Mouse (Mus musculus): ENCODE measurements around the gene Il10. TPM values are rescaled to one million over a fixed set of nuclear protein-coding genes. Genes with fewer than 3 reads are reported as not detected.

Il10 gene
- 0.04 TPM for polyA plus RNA-seq (2021)

GRCm38 (mm10) chr1:131019492-131020098 is at the start of gene Il10:
Il10 (plus strand) TSS chr1:131019845.
- DNase-seq (ENCODE audit: low read depth, low spot score) (no peak), ATAC-seq (no peak)
- no peak for TF ChIP-seq CTCF (IDR thresholded peaks at IDR 0.05)
- in situ Hi-C loops (cut with MboI; ENCODE audit: low pct_unique_long_range_greater_than_20kb) = no loop called here
- CTCF ChIA-PET = interaction anchor here (1.2 kb wide), 1 partner anchor 20 kb away, joined by 4 read pairs; no protein-coding TSS in a partner anchor
- peaks cover 3% of the 10 kb centered on the region for H3K27me3 ChIP-seq
- POLR2A ChIA-PET = no interaction called here

GRCm38 (mm10) chr1:130979455-130979854 is 40.2 kb upstream of the Il10 start:
- TF ChIP-seq CTCF (IDR thresholded peaks at IDR 0.05) = peak; percentile 73
- ChIA-PET CTCF (interaction anchor here (0.6 to 2.6 kb wide), 22 partner anchors 9 to 503 kb away, joined by 3 to 16 read pairs (median 4); no protein-coding TSS in a partner anchor), POLR2A (no interaction called here)
- H3K27me3 ChIP-seq = no peaks in the 10 kb centered on the region
- in situ Hi-C loops (cut with MboI; ENCODE audit: low pct_unique_long_range_greater_than_20kb) = loop anchor here (25.0 kb wide), 1 partner anchor 417 kb away; no protein-coding TSS in a partner anchor
- no peak for ATAC-seq
- DNase-seq (ENCODE audit: low read depth, low spot score) = no peak

- ChIA-PET POLR2A (no interaction called here), CTCF (interaction anchor here (1.2 kb wide), 1 partner anchor 162 kb away, joined by 3 read pairs; no protein-coding TSS in a partner anchor)
- TF ChIP-seq CTCF (IDR thresholded peaks at IDR 0.05) = no peak
- ATAC-seq = no peak
- in situ Hi-C loops (cut with MboI; ENCODE audit: low pct_unique_long_range_greater_than_20kb) = loop anchor here (10.0 to 25.0 kb wide), 2 partner anchors 190 to 422 kb away; no protein-coding TSS in a partner anchor
- no peaks in the 10 kb centered on the region for H3K27me3 ChIP-seq
- no peak for DNase-seq (ENCODE audit: low read depth, low spot score)
Measured at GRCm38 (mm10) chr1:130984441-130984840, 35.2 kb upstream of the Il10 start.

- ChIA-PET CTCF (interaction anchor here (1.6 kb wide), 1 partner anchor 8 kb away, joined by 9 read pairs; no protein-coding TSS in a partner anchor), POLR2A (no interaction called here)
- TF ChIP-seq CTCF (IDR thresholded peaks at IDR 0.05) = no peak
- ATAC-seq (no peak), DNase-seq (ENCODE audit: low read depth, low spot score) (no peak)
- peaks cover 2% of the 10 kb centered on the region for H3K27me3 ChIP-seq
- in situ Hi-C loops (cut with MboI; ENCODE audit: low pct_unique_long_range_greater_than_20kb) = loop anchor here (5.0 to 25.0 kb wide), 3 partner anchors 65 to 425 kb away; no protein-coding TSS in a partner anchor
Measured at GRCm38 (mm10) chr1:130987001-130987400, 32.6 kb upstream of the Il10 start.

- TF ChIP-seq CTCF (IDR thresholded peaks at IDR 0.05) = peak; percentile 61
- ChIA-PET POLR2A (no interaction called here), CTCF (interaction anchor here (0.8 to 1.6 kb wide), 3 partner anchors 8 to 23 kb away, joined by 3 to 9 read pairs (median 3); no protein-coding TSS in a partner anchor)
- peaks cover 2% of the 10 kb centered on the region for H3K27me3 ChIP-seq
- ATAC-seq (no peak), DNase-seq (ENCODE audit: low read depth, low spot score) (no peak)
- in situ Hi-C loops (cut with MboI; ENCODE audit: low pct_unique_long_range_greater_than_20kb) = loop anchor here (5.0 to 25.0 kb wide), 3 partner anchors 65 to 425 kb away; no protein-coding TSS in a partner anchor
Measured at GRCm38 (mm10) chr1:130987418-130987817, 32.2 kb upstream of the Il10 start.

GRCm38 (mm10) chr1:130989331-130989730 is 30.3 kb upstream of the Il10 start:
- ATAC-seq = no peak
- no peak for DNase-seq (ENCODE audit: low read depth, low spot score)
- TF ChIP-seq CTCF (IDR thresholded peaks at IDR 0.05) = no peak
- ChIA-PET POLR2A (no interaction called here), CTCF (interaction anchor here (1.1 to 1.4 kb wide), 2 partner anchors 14 to 68 kb away, joined by 3 to 4 read pairs; no protein-coding TSS in a partner anchor)
- H3K27me3 ChIP-seq = peaks cover 2% of the 10 kb centered on the region
- in situ Hi-C loops (cut with MboI; ENCODE audit: low pct_unique_long_range_greater_than_20kb) = loop anchor here (5.0 to 25.0 kb wide), 3 partner anchors 63 to 427 kb away; no protein-coding TSS in a partner anchor

- ATAC-seq = no peak
Measured at GRCm38 (mm10) chr1:130990448-130990847, 29.2 kb upstream of the Il10 start.

GRCm38 (mm10) chr1:130993574-130994154 is 26.0 kb upstream of the Il10 start:
- POLR2A ChIA-PET = no interaction called here
- ATAC-seq (no peak), DNase-seq (ENCODE audit: low read depth, low spot score) (no peak)
- peaks cover 2% of the 10 kb centered on the region for H3K27me3 ChIP-seq
- in situ Hi-C loops (cut with MboI; ENCODE audit: low pct_unique_long_range_greater_than_20kb) = loop anchor here (25.0 kb wide), 1 partner anchor 431 kb away; no protein-coding TSS in a partner anchor
- TF ChIP-seq CTCF (IDR thresholded peaks at IDR 0.05) = no peak
- CTCF ChIA-PET = interaction anchor here (0.8 to 1.6 kb wide), 2 partner anchors 12 to 14 kb away, joined by 3 to 5 read pairs; no protein-coding TSS in a partner anchor

More at GRCm38 (mm10) chr1:130990448-130990847, 29.2 kb upstream of the Il10 start:
- DNase-seq (ENCODE audit: low read depth, low spot score) = no peak
- in situ Hi-C loops (cut with MboI; ENCODE audit: low pct_unique_long_range_greater_than_20kb) = loop anchor here (25.0 kb wide), 1 partner anchor 428 kb away; no protein-coding TSS in a partner anchor
- ChIA-PET POLR2A (no interaction called here), CTCF (no interaction called here)
- TF ChIP-seq CTCF (IDR thresholded peaks at IDR 0.05) = no peak
- peaks cover 2% of the 10 kb centered on the region for H3K27me3 ChIP-seq

- ChIA-PET CTCF (interaction anchor here (1.4 kb wide), 1 partner anchor 120 kb away, joined by 3 read pairs; no protein-coding TSS in a partner anchor), POLR2A (no interaction called here)
- no peaks in the 10 kb centered on the region for H3K27me3 ChIP-seq
- TF ChIP-seq CTCF (IDR thresholded peaks at IDR 0.05) = no peak
- in situ Hi-C loops (cut with MboI; ENCODE audit: low pct_unique_long_range_greater_than_20kb) = loop anchor here (25.0 kb wide), 1 partner anchor 433 kb away; no protein-coding TSS in a partner anchor
- ATAC-seq (no peak), DNase-seq (ENCODE audit: low read depth, low spot score) (no peak)
Measured at GRCm38 (mm10) chr1:130995515-130995914, 24.1 kb upstream of the Il10 start.

GRCm38 (mm10) chr1:130996356-130996755 is 23.3 kb upstream of the Il10 start:
- in situ Hi-C loops (cut with MboI; ENCODE audit: low pct_unique_long_range_greater_than_20kb) = loop anchor here (25.0 kb wide), 1 partner anchor 434 kb away; no protein-coding TSS in a partner anchor
- CTCF ChIA-PET = interaction anchor here (1.4 kb wide), 1 partner anchor 121 kb away, joined by 3 read pairs; no protein-coding TSS in a partner anchor

More at GRCm38 (mm10) chr1:130996356-130996755, 23.3 kb upstream of the Il10 start:
- no peaks in the 10 kb centered on the region for H3K27me3 ChIP-seq
- POLR2A ChIA-PET = no interaction called here
- no peak for ATAC-seq
- TF ChIP-seq CTCF (IDR thresholded peaks at IDR 0.05) = no peak
- no peak for DNase-seq (ENCODE audit: low read depth, low spot score)
